Mouse (Mus musculus) lung, adult 2 months (tissue): ENCODE results near the gene Gen1.

ENCODE experiments used
- CTCF ChIP-seq: fragments of 200-500 bp; IDR thresholded peaks from 2 replicates; pipeline ENCODE4 v1.5.1; 2011; ENCODE audit warnings: mild to moderate bottlenecking, low read length, control low read depth; ENCODE audit not compliant: insufficient read depth
- POLR2A ChIP-seq: fragments of 200-500 bp; IDR thresholded peaks from 2 replicates; pipeline ENCODE4 v1.6.1; 2011; ENCODE audit warnings: low read depth, mild to moderate bottlenecking, control low read depth, low read length, borderline replicate concordance; ENCODE audit errors: extremely low read depth

- no peak for TF ChIP-seq CTCF
- no peak for TF ChIP-seq POLR2A
Observed at GRCm38 (mm10) chr12:11226529-11227268, 38.9 kb downstream of the Gen1 start.
